Mouse (Mus musculus): ENCODE measurements around the gene Taok3.
"Not testable (repeated sequence)": the region's sequence is repeated elsewhere in the genome, so short reads cannot be mapped to it uniquely, and the experiment has no call there.

Taok3 gene

DNA sequence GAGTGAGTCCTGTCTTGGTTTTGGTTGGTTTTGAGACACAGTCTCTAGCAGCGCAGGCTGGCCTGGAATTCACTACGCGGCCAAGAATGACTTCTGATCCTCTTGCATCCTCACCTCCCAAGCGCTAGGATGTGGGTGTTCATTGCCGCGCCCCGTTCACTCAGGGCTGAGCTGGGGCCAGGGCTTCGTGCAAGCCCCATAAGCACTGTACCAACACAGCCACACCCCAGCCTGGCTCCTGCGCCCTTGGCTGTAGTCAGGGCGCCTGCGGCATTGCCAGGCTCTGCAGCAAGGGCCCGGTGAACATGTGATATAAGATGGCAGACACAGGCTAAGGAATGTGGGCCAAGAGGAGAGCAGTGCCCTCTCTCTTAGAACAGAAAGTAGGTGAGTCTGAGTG lies 149.5 kb downstream of the Taok3 start:
- no peak for DNase-seq

DNA sequence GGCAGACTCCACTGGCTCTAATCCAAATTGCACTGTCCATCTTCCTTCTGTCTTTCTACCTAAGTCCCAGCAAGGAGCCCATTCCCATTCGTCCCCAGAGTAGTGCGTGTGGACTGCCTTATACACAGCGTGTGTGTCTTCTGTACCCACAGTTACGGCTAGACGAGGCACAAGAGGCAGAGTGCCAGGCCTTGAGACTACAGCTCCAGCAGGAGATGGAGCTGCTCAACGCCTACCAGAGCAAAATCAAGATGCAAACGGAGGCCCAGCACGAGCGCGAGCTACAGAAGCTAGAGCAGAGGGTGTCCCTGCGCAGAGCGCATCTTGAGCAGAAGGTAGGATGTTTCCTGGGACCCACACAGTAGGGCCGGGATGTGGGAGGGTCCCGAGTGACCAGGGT lies 152.0 kb downstream of the Taok3 start:
- DNase-seq = no peak

DNA sequence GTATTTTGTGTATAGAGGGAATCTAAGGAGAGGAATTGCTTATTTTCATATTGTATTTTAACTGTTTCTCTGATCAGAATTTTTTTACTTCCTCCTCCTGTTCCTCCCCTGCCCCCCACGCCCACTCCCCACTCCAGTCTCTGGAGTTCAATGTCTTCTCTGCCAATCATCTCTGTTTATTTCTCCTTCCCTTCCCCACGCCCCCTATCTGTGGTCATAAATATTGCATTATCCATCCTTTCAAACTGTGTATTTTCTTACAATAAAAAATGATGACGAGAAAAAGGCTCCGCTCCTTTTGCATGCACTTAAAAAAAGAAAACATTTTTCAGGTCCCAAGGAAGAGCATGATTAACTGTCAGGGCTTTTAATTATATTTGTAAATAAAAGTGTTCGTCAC lies 154.9 kb downstream of the Taok3 start:
- DNase-seq = no peak

DNA sequence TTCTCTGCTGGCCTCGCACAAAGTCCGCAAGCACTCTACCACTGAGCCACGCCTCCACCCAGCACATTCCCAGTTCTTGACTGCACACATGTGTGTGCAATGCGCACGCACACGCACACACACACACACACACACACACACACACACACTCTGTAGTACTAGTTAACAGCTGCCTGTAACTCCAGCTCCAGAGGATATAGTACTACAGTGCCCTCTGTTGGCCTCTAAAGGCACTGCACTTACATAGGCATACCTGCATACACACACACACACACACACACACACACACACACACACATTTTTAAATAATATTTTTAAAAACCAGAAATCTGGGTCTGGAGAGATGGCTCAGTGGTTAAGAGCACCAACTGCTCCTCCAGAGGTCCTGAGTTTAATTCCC lies 157.9 kb downstream of the Taok3 start:
- no peak for DNase-seq

DNA sequence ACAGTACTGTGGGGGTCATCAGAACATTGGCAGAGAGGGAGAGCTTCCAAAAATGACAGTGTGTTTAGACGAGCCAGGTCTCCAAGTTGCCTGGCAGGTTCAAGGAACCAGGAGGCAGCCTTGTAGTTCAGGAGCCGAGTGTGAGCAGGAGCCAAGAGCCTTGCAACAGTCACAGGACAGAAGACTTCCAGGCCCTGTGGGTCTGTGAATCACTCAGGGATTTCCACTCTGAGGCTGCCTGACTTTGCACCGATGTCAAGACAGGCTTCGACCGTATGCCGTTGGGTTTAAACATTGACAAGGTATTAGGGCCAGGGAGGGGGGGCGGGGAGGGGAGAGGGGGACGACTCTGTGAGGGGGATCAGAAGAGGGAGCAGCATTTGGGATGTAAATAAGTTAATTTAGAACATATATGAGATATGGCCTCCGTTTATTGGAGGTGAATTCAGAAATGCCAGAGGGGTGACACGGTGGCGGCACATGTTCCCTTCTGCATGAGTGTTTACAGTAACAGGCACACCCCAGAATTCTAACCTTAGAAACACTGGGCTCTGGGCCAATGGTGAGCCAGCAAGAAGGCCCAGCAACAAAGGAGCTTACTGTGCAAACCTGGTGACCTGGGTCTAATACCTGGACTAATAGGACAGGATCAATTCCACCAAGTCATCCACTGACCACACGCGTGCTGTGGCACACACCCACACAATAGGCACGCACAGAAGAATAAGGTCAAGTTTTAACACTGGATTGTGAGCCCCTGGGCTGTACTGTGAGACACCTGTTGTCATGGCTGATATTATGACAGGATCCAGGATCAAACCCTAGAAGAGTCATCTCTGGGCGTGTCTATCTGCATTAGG lies 159.1 kb downstream of the Taok3 start:
- DNase-seq = peak; percentile 85

DNA sequence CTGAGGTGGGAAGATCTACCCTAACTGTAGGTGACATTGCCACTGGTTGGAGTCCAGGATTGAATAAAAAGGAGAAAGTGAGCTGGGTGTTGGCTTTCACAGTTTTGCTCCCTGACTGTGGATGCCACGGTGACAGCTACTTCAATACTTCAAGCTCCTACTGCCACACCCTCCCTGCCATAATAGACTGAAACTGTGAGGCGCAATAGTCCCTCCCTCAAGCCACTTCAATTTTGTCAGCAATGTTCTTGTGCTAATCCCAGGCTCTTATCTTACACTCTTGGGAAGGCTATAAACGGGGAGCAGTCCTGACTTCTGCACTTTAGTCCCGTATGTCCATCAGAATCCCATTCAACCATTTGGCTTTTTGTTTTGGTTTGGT lies 159.7 kb downstream of the Taok3 start:
- DNase-seq = peak; percentile 61

DNA sequence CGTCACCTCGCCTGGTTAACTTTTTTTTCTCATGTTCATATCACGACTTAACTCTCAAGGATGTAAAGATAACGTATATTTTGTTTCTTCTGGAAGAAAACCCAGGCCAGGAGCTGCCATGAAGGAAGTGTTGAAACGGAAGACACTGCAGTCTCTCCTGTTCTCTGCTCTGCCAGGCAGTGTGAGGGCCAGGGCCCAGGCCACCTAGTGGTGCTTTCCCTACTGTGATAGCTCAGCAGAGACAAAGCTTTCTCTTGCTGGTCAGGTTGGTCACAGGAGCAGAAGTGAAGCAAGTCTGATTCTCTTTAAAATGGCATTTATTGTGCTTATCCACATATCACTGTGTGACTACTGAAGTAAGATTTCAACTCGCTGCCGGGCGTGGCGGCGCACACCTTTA lies 161.6 kb downstream of the Taok3 start:
- no peak for DNase-seq

DNA sequence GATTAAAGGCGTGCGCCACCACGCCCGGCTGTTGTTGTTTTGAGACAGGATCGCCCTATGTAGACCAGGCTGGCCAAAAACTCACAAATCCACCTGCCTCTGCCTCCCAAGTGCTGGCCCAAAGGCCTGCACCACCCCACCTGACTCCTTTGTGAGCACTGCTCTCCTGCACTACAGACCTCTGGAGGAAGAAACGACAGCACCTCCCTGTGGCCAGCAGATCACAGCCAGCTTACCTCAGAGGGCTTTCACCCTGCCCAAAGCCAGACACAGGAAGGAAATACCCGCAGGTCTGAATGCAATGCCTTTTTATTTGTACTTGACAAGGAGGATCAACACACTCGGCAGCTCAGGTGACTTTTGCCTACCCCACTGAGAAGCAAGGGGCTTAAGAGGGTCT lies 162.4 kb downstream of the Taok3 start:
- no peak for DNase-seq

DNA sequence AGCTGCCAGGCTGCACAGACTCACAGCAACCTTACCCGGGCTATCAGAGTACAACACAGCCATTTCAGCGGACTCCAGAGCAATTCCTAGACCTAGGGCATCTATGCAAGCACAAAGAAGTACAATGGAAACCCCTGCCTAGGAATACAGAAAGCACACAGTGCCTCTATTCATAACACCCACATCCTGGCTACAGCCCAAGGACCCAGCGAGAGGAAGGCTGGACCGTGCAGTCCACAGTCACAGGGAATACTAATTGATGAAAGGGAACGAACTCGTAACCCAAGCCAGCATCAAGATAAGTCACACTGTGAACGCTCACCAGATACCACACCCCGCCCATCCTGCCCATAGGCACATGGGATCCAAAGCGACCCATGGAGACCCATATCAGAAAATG lies 164.1 kb downstream of the Taok3 start:
- DNase-seq = no peak

DNA sequence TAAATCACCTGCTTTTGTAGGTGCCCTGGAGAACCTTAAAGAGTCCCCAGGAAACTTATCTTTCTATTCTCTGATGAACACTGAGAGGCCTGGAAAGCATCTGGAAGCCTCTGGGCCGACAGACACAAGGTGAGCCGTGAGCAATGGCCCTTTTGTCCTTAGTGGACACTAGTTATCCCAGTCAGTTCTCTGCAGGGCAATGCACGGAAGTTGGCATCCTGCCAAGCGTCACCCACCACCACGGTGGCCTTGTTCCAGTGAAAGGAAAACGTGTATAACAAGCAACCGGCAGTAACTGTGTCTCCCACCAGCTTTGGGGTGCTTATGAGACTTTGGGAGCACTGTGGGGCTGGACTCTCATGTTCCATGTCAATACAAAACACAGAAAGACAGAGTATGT lies 164.8 kb downstream of the Taok3 start:
- no peak for DNase-seq

DNA sequence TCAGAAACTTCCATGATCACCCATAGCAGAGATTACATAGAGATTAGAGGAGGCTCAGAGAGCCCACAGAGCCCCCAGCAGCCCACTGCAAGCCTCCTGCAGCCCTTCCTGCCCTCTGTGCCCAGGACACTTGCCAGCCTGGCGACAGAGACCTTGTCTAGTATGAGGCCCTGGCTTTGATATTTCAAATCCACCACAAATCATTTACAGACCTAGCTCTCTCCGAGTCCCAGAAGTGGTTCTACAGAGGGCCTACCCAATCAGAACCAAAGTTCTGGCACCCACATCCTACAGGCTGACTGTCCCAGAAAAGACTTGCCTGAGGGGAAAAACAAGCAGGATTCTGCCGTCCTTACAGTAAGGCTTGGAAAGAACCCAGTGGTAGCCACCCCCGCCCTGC lies 165.3 kb downstream of the Taok3 start:
- no peak for DNase-seq

DNA sequence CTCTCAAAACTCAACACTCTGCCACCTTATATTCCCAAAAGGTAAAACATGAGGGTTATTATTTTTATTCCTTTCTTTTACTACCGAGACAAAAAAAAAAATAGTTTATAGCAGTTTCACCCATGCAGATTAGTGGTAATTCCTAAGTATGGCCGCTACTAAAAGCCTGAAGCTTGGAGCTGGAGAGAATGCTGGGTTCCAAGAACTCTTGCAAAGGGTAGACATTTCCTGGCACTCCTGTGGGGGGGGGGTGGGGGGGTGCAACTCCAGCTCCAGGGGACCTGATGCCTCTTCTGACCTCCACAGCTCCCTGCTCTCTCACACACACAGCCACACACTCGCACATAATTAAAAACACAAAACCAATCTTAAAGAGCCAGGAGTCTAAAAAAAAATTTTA lies 166.4 kb downstream of the Taok3 start:
- DNase-seq = no peak

DNA sequence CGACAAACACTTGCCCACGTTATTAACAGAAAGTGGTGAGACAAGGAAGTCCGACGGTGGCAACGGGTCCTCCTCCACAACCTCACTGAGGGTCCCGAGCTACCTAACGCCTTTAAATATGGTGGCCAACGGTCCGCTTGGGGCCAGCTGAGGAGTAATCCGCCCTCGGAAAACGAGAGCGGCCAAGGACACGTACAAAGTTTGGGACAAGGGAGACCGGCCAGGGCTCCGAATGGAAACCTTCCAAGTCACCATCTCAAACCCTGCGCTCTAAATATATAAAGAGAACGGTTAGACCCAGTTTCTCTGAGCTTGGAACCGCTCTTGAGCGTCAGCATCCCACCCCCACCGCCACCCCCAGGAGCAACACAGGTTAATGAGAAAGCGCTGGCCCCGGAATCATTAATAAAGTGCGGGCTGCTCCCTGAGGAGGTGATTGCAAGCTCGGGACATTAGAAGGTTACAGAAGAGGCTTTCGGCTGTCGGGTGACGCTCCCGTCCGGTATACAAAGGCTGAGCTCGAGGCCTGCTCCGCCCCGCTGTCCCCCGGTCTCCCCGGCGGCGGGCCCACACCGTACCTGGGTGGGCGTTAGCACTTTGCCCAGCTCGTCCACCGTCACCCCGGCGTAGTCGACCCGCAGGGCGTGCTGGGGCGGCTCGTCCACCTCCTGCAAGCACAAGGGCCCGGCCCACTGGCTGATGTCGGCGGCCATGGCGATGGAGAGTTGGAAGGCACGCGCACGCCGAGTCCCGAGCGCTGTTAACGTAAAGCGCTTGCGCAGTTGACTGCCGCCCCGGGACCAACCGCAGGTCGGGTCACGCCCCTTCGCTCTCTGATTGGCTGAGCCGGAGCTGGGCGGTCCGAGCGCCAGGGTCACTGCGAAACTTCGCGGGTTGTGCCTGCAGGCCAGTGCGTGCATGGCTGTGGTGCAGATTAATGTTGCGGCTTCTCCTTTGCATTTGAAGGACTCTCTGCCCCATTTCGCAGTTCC lies 167.2 kb downstream of the Taok3 start, which contains the start of gene Pebp1:
Gene Pebp1 (minus strand): TSS at position 795 of the 992 bp plus-strand sequence.
- DNase-seq = peak; percentile 98

DNA sequence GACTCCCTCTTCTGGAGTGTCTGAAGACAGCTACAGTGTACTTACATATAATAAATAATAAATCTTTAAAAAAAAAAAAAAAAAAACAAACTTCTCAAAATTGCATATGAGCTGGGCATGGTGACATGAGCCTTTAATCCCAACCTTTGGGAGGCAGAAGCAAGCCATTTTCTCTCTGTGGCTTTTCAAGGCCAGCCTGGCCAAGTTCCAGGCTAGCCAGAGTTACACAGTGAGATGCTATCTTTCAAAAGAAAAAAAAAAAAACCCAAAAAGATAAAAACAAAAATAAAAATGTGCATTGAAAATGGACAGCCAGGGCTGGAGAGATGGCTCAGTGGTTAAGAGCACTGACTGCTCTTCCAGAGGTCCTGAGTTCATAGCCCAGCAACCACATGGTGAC lies 169.7 kb downstream of the Taok3 start:
- no peak for DNase-seq

DNA sequence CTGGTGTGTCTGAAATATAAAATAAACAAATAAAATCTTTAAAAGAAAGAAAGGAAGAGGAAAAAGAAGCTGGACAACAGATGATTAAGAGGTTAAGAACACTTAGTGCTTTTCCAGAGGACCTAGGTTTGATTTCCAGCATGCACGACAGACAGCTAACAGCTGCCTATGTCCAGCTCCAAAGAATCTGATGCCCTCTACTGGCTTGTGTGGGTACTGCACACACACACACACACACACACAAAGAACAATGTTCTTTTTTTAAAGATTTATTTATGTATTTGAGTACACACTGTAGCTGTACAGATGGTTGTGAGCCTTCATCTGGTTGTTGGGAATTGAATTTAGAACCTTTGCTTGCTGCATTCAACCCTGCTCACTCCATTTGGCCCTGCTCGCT lies 170.2 kb downstream of the Taok3 start:
- DNase-seq = no peak

DNA sequence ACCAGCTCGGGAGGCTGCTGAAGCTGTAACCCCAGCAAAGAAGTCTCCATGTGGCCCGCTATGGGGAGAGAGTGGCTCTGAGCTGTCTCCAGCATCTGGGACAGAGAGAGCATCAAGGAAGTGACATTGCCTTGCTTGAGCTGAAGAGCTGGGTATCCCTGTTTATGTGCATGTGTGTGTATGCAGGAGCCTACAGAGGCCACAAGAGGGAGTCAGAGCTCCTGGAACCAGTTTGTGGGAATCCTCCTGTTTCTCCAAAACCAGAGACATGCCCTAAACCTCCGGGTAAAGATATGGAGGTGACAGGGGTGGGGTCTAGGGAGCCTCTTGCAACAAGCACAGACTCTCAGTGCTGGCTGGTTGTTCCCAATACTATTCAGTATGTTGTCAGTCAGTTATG lies 171.4 kb downstream of the Taok3 start:
- no peak for DNase-seq

DNA sequence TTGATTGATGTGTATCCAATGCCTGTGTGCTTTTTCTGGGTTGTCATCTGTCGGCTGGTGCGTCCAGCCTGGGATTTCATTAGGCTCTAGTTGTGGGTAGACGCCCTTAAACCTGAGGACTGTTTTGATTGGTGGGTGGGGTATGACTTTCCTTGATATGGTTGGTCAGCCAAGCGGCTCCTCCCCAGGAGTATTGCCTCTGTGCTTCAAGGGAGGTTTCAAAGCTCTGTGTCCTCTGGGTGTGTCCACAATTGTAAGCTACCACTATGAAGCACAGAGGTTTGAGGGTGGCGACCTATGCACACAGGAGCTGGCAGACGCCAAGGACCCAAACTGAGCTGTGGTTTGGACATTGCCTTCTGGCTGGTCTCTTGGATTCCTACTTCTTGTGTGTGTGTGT lies 172.6 kb downstream of the Taok3 start:
- no peak for DNase-seq

DNA sequence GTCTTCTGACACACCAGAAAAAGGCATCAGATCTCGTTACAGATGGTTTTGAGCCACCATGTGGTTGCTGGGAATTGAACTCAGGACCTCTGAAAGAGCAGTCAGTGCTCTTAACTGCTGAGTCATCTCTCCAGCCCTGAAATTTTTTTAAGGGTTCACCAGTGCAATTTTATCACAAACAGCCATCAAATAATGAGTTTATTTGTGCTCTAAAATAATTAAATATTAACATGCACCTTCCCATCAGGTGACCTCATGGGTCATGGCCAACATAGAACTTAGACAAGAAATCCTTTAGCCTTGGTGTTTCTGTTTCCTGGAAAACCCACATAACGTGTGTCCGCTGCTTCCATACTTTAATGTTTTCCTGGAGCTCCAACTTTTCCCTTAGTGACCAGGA lies 173.8 kb downstream of the Taok3 start:
- DNase-seq = not testable (repeated sequence)

DNA sequence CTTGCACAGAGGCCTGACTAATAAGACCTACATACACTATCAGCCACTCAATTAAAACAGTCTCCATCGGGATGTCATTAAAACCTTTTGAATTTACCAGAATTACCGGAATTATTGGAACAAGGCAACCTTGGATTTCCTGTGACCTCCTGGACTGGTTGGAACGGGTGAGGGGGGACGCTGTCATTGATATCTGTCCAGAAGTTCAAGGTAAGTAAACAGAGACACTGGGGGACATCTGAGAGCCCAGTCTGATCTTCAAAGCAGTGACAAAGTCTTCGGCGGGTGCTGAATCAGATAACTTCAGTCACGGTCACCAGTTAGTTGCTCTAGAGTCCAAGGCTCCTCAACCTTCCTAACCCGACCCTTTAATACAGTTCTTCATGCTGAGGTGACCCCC lies 175.1 kb downstream of the Taok3 start:
- no peak for DNase-seq

DNA sequence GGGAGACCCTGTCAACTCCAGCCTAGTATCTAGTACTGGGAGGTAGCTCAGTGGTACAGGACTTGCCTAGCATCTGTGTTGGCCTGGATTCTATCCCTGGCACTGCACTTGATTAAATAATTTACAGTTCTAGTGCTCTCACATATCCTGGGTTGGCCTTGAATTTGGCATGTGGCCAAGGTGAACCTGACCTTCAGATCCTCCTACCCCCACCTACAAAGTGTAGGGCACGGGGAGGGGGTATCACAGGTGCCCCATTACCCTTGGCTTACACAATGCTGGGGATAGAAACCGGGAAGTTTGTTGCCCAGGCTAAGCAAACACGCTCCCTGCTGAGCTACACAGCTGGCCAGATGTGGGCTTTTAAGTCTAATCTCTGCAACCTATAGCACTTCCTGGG lies 183.0 kb downstream of the Taok3 start:
- no peak for DNase-seq

DNA sequence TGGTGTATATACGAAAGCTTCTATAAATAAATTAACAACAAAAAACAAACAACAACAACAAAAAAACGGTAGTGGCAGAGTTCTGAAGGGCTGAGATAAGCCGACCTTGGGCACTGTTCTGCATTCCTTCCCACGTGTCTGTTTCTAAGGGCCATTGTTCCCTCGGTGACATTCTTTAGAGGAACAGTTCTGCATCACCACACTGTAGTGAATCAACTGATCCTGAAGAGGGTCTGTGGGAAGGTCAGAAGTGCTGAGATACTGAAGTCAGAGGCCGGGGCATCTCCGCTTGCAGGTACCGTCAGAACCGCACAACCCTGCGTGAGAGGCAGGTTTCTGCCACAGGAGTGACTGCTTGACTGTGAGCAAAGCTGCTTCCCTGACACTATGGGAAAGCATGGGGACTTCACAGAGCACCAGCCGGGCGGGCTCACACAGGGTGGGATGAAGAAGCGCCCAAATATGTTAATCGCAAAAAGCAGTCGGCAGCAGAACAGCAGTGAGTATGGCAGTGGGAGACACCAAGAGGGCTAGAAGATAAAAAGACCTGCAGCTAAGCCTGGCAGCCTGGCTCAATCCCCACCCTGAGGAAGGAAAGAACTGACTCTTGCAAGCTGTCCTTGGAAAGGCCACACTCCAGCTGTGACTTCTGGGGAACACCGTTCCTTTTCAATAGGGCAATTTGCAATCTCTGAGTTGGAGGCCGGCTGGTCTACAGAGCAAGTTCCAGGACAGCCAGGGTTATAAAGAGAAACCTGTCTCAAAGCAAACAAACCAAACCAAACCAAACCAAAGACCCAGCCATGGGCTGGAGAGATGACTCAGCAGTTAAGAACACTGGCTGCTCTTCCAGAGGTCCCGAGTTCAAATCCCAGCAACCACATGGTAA lies 184.0 kb downstream of the Taok3 start:
- no peak for DNase-seq

DNA sequence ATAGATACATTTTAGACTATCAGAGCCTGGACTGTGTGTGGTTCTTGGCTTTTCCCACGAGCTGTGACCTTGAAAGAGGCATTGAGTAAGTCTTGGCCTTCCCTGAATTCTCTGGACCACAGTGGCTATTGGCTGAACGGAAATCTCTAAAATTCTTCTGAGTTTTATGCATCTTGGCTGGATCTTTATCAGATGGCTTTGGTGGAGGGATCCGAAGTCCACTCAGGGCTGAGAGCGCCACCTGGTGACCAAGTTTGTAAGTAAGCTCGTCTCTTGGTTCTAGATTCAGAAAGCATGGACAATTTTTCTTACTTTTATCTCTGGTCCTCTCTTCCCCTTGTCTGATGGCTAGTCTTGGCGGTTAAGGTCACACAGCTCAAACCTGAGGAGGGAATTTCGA lies 185.0 kb downstream of the Taok3 start:
- peak; percentile 91 for DNase-seq

DNA sequence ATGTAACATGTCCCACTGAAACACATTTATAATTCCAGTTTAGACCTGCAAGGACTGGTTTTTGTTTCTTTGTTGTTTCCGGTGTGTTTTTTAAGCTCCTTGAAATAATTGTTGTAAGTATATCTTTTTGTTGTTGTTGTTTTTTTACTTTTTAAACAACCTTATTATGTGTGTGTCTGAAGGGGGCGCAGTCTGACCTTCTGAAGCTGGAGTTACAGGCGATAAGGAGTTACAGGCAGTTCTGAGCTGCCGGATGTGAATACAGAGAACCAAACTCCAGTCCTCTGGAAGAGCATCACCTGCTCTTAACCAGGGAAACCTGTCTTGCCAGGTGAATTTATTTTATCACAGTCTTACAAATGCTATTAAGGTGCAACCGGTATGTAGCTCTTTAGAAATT lies 185.8 kb downstream of the Taok3 start:
- DNase-seq = no peak

All from lung, postnatal 36 days (tissue).